Mouse (Mus musculus) liver, postnatal 0 days (tissue): ENCODE results near the gene Spag6l.

Experiments used
- CTCF ChIP-seq: sonication (generic); IDR thresholded peaks from 2 replicates; pipeline ENCODE4 v1.5.1; 2016; ENCODE audit warnings: antibody characterized with exemption, low read depth
- EP300 ChIP-seq: IDR thresholded peaks from 2 replicates; pipeline ENCODE4 v1.6.1; 2016; ENCODE audit warnings: antibody characterized with exemption, low read depth, mild to moderate bottlenecking

- TF ChIP-seq EP300 (no peak), CTCF (no peak)
Observed at GRCm38 (mm10) chr16:16862288-16862687, 33.0 kb upstream of the Spag6l start.
